Mouse (Mus musculus) central nervous system, embryonic 11.5 days (tissue): ENCODE measurements around the gene Dcst2. TPM values are rescaled to one million over a fixed set of nuclear protein-coding genes. Genes with fewer than 3 reads are reported as not detected.

Experiments used
- polyA plus RNA-seq: library from polyadenylated mRNA; depleted of rRNA; stranded (reverse); fragments of >200 nt; gene quantifications from 2 replicates; pipeline ENCODE4 v1.2.3, GENCODE M21; 2012; rRNA removed

Dcst2 gene
- 0.18 and 0.41 TPM in 2 replicates for polyA plus RNA-seq

GRCm38 (mm10) chr3:89361675-89362074 lies at the start of gene Dcst2:
Gene Dcst2, plus strand, starts transcription at chr3:89361975.

GRCm38 (mm10) chr3:89322514-89323165 lies 39.1 kb upstream of the Dcst2 start, which contains the start of gene Efna3:
Gene Efna3, minus strand, starts transcription at chr3:89322965.

GRCm38 (mm10) chr3:89337721-89338578 lies 23.8 kb upstream of the Dcst2 start, which contains the start of gene Efna4:
Gene Efna4, minus strand, starts transcription at chr3:89338028.

GRCm38 (mm10) chr3:89349869-89350501 lies 11.8 kb upstream of the Dcst2 start, which contains the start of gene Adam15:
Gene Adam15, minus strand, starts transcription at chr3:89349996.

GRCm38 (mm10) chr3:89365153-89365485 lies 3.3 kb downstream of the Dcst2 start, which contains the start of gene Dcst1:
Gene Dcst1, minus strand, starts transcription at chr3:89365253.

GRCm38 (mm10) chr3:89394006-89394893 lies 32.5 kb downstream of the Dcst2 start, which contains the start of gene Zbtb7b:
Gene Zbtb7b, minus strand, starts transcription at chr3:89394776.

GRCm38 (mm10) chr3:89402693-89403092 lies 40.9 kb downstream of the Dcst2 start, which contains the start of gene Lenep:
Gene Lenep, minus strand, starts transcription at chr3:89402793.

GRCm38 (mm10) chr3:89411490-89412393 lies 50.0 kb downstream of the Dcst2 start, which contains the start of gene Flad1:
Gene Flad1, minus strand, starts transcription at chr3:89411870.

GRCm38 (mm10) chr3:89418170-89418860 lies 56.5 kb downstream of the Dcst2 start, which contains the start of the genes Cks1b and Shc1:
Gene Cks1b, minus strand, starts transcription at chr3:89418383.
Gene Shc1, plus strand, starts transcription at chr3:89418443.

Other genes with a start within 250 kb of the Dcst2 start
- gene Pklr, start 225.8 kb upstream of the Dcst2 start, polyA plus RNA-seq: 9.5 and 14.9 TPM in 2 replicates
- 10.2 and 12.0 TPM in 2 replicates for gene Hcn3, start 201.8 kb upstream of the Dcst2 start, polyA plus RNA-seq
- gene Clk2, start 197.2 kb upstream of the Dcst2 start, polyA plus RNA-seq: 106 and 144 TPM in 2 replicates
- gene Scamp3, start 184.5 kb upstream of the Dcst2 start, polyA plus RNA-seq: 81.7 and 94.0 TPM in 2 replicates
- 45.5 and 48.4 TPM in 2 replicates for gene Fam189b, start 178.8 kb upstream of the Dcst2 start, polyA plus RNA-seq
- 25.4 and 39.8 TPM in 2 replicates for gene Gba, start 159.0 kb upstream of the Dcst2 start, polyA plus RNA-seq
- gene Thbs3, start 146.8 kb upstream of the Dcst2 start, polyA plus RNA-seq: 106 TPM in 2 replicates
- 176 and 193 TPM in 2 replicates for gene Mtx1, start 134.9 kb upstream of the Dcst2 start, polyA plus RNA-seq
- gene Muc1, start 132.9 kb upstream of the Dcst2 start, polyA plus RNA-seq: 11.6 and 12.3 TPM in 2 replicates
- 90.0 and 92.9 TPM in 2 replicates for gene Krtcap2, start 116.0 kb upstream of the Dcst2 start, polyA plus RNA-seq
- gene Trim46, start 115.7 kb upstream of the Dcst2 start, polyA plus RNA-seq: 20.5 and 22.4 TPM in 2 replicates
- gene Dpm3, start 102.6 kb upstream of the Dcst2 start, polyA plus RNA-seq: 141 and 150 TPM in 2 replicates
- 29.1 and 51.5 TPM in 2 replicates for gene Slc50a1, start 91.4 kb upstream of the Dcst2 start, polyA plus RNA-seq
- gene Efna1, start 80.8 kb upstream of the Dcst2 start, polyA plus RNA-seq: 8.9 and 20.0 TPM in 2 replicates
- gene Efna3, start 39.0 kb upstream of the Dcst2 start, polyA plus RNA-seq: 5.5 and 18.9 TPM in 2 replicates
- gene Efna4, start 23.9 kb upstream of the Dcst2 start, polyA plus RNA-seq: 32.7 and 40.6 TPM in 2 replicates
- 32.0 and 36.4 TPM in 2 replicates for gene Adam15, start 12.0 kb upstream of the Dcst2 start, polyA plus RNA-seq
- 0.02 and 0.05 TPM in 2 replicates for gene Dcst1, start 3.3 kb downstream of the Dcst2 start, polyA plus RNA-seq
- 2.7 and 3.9 TPM in 2 replicates for gene Zbtb7b, start 32.8 kb downstream of the Dcst2 start, polyA plus RNA-seq
- gene Lenep, start 40.8 kb downstream of the Dcst2 start, polyA plus RNA-seq: 3.2 and 3.6 TPM in 2 replicates
- gene Flad1, start 49.9 kb downstream of the Dcst2 start, polyA plus RNA-seq: 22.1 and 30.7 TPM in 2 replicates
- 235 and 307 TPM in 2 replicates for gene Cks1b, start 56.4 kb downstream of the Dcst2 start, polyA plus RNA-seq
- gene Shc1, start 56.5 kb downstream of the Dcst2 start, polyA plus RNA-seq: 47.1 and 77.1 TPM in 2 replicates
- gene Pygo2, start 68.2 kb downstream of the Dcst2 start, polyA plus RNA-seq: 58.4 and 79.0 TPM in 2 replicates
- gene Pbxip1, start 74.7 kb downstream of the Dcst2 start, polyA plus RNA-seq: 18.5 and 18.7 TPM in 2 replicates
- 54.0 and 72.1 TPM in 2 replicates for gene Pmvk, start 92.6 kb downstream of the Dcst2 start, polyA plus RNA-seq
- gene Kcnn3, start 158.2 kb downstream of the Dcst2 start, polyA plus RNA-seq: 1.7 and 2.9 TPM in 2 replicates